Mouse (Mus musculus) stomach, postnatal 0 days (tissue): ENCODE data around the gene Gm20498. TPM values are rescaled to one million over a fixed set of nuclear protein-coding genes. Genes with fewer than 3 reads are reported as not detected.

Experiments
- ATAC-seq: fragments of 200-750 bp; cut with Nextera tagmentation; 2 replicates; pipeline ENCODE4 v1.8.0; 2017; ENCODE audit not compliant: low FRiP score, low TSS enrichment
- DNase-seq: peaks from one replicate; pipeline ENCODE4 v3.0.0-alpha.2; 2016; ENCODE audit warnings: low spot score
- H3K27ac ChIP-seq: fragments of 300-500 bp; sonication (generic); replicated peaks from 2 replicates; pipeline ENCODE4 v1.5.1; 2014; ENCODE audit warnings: mild to moderate bottlenecking, control low read depth
- H3K27me3 ChIP-seq: fragments of 300-500 bp; sonication (generic); 2 replicates; pipeline ENCODE4 v1.6.1; 2014; ENCODE audit warnings: low read length; ENCODE audit not compliant: control insufficient read depth, insufficient read depth
- H3K36me3 ChIP-seq: fragments of 300-500 bp; sonication (generic); 2 replicates; pipeline ENCODE4 v1.6.1; 2014; ENCODE audit warnings: low read length, mixed read lengths; ENCODE audit not compliant: control insufficient read depth, insufficient read depth
- H3K4me1 ChIP-seq: fragments of 300-500 bp; sonication (generic); replicated peaks from 2 replicates; pipeline ENCODE4 v1.6.1; 2014; ENCODE audit warnings: antibody characterized with exemption; ENCODE audit not compliant: control insufficient read depth, insufficient read depth
- H3K4me2 ChIP-seq: fragments of 300-500 bp; sonication (generic); replicated peaks from 2 replicates; pipeline ENCODE4 v1.6.1; 2014; ENCODE audit warnings: low read depth, mild to moderate bottlenecking, control low read depth, moderate library complexity
- H3K4me3 ChIP-seq: fragments of 300-500 bp; sonication (generic); 2 replicates; pipeline ENCODE4 v1.5.1; 2014; ENCODE audit warnings: low read depth, low read length, control low read depth
- H3K9ac ChIP-seq: fragments of 300-500 bp; sonication (generic); 2 replicates; pipeline ENCODE4 v1.6.1; 2014; ENCODE audit warnings: mild to moderate bottlenecking, low read length, control low read depth, mixed read lengths
- H3K9me3 ChIP-seq: fragments of 300-500 bp; sonication (generic); 2 replicates; pipeline ENCODE4 v1.6.1; 2016; ENCODE audit warnings: low read length; ENCODE audit not compliant: control insufficient read depth
- CTCF ChIP-seq: IDR thresholded peaks from 2 replicates; pipeline ENCODE4 v1.5.1; 2016; ENCODE audit warnings: antibody characterized with exemption, low read depth, mild to moderate bottlenecking, moderate library complexity
- EP300 ChIP-seq: optimal IDR thresholded peaks from 2 replicates; pipeline ENCODE3; 2016; ENCODE audit warnings: antibody characterized with exemption
- WGBS: fragments of 180-500 bp; shearing (Covaris S2); extraction: QIAGEN DNeasy Blood & Tissue Kit; methylation state at CpG from one replicate; pipeline ENCODE4 v1.1.7; 2014; 5-methylcytosine and 5-hydroxymethylcytosine counted together
- polyA plus RNA-seq: library from polyadenylated mRNA; unstranded; fragments of >200 nt; fragmentation: Nextera tagmentation; extraction: Ambion mirVana; gene quantifications from 2 replicates; pipeline ENCODE4 v1.2.1, GENCODE M21; 2015

Gene Gm20498
- polyA plus RNA-seq, 1 experiment from 2014 or later = 18.9 TPM

DNA sequence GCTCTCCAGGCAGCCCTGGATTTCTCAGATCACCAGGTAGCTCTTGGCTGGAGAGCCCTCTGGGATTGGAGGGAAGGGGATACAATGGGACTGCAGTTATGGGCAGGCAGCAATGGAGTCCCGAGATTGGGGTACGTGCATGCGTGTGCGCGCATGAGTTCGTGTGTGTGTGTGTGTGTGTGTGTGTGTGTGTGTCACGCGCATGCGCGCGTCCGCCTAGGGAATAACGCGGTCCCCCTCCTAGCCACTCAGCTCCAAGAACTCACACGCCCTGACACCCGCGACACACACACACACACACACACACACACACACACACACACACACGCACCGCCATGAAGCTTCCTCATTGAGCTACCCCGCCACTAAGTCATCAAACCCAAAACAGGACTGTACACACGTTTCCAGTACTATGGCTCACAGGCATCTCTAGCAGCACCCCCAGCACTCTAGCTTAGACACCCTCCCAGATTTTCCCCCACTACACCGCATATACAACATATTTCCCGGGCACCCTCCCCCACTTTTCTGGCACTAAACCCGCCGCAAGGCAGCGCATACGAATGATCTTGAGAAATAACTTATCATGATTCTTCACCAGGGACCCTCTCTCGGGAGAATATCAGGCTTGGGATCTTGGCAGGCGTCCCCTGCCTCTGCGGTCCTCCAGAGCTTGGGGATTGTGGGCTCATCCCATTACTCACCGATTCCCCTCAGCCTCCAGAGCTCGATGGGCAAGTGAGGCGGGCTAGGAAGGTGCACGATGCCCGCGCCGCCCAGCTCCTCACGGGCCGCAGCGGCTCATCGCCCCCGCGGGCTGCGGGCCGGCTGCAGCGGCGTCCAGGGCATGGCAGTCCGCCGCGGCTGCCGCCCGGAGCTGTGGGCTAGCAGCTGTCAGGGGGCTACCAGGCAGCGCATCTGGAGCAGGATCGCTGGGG lies 200.5 kb downstream of the Gm20498 start:
- DNase-seq (peak; percentile 39), ATAC-seq (peak; percentile 32; the same call in 1 of the 2 replicates)
- H3K4me3 ChIP-seq = peak overlapping the region; percentile 52
- no peak overlapping the region for H3K27ac ChIP-seq
- H3K27me3 ChIP-seq = no peaks in the 10 kb centered on the region; the same call in 1 of the 2 replicates
- 0 out of 2 replicates have a peak, but pooled peaks cover 2% of the 10 kb centered on the region for H3K4me1 ChIP-seq
- peak overlapping the region; percentile 98 for H3K4me2 ChIP-seq
- H3K36me3 ChIP-seq = no peaks in the 10 kb centered on the region
- peak overlapping the region; percentile 57 for H3K9ac ChIP-seq
- WGBS = under 1% methylated on average over 45 of the region's 54 CpGs
- no peaks in the 10 kb centered on the region for H3K9me3 ChIP-seq
- TF ChIP-seq CTCF (no peak), EP300 (no peak)

DNA sequence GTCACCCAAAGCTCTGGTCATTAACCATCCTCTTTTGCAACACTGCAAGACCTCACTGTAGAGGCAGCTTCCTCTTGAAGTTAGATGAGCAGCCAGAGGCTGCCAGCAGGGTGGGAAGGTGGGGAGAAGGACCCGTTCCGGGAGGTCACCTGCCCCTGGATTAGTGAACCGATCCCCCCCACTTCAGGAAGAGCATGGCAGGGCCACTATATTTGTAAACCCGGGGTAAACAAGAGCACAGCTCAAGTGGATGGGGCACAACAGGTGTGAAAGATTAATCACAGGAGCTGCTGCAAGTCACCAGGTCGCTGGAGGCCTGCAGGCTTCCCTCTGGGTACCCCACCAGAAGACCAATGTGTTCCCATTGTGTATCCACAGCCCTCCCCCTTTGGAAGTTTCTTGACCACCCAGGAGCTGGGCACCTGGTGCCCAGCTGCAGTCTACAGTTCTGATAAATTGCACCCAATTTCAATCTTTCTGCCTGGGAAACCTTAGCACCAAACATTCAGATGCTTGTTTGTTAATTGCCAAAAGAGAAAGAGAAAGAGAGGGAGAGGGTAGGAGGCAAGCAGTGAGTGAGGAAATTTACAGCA lies 201.6 kb downstream of the Gm20498 start:
- 26% methylated on average over 5 of the region's 5 CpGs for WGBS

GRCm38 (mm10) chr12:81324991-81325390 lies 207.7 kb downstream of the Gm20498 start:
- no peaks in the 10 kb centered on the region for H3K9me3 ChIP-seq
- ATAC-seq (no peak), DNase-seq (no peak)
- H3K9ac ChIP-seq = no peak overlapping the region
- no peaks in the 10 kb centered on the region for H3K27me3 ChIP-seq
- no peak overlapping the region for H3K4me2 ChIP-seq
- no peak overlapping the region for H3K27ac ChIP-seq
- no peak overlapping the region for H3K4me3 ChIP-seq
- H3K36me3 ChIP-seq = no peaks in the 10 kb centered on the region
- no peaks in the 10 kb centered on the region for H3K4me1 ChIP-seq
- TF ChIP-seq CTCF (no peak), EP300 (no peak)
- WGBS = 78% methylated on average over 3 of the region's 3 CpGs

More for the DNA sequence above, 201.6 kb downstream of the Gm20498 start:
- Histone ChIP-seq H3K4me3 (no peak overlapping the region), H3K9ac (no peak overlapping the region), H3K36me3 (no peaks in the 10 kb centered on the region), H3K4me1 (0 out of 2 replicates have a peak, but pooled peaks cover 2% of the 10 kb centered on the region), H3K4me2 (no peak overlapping the region), H3K9me3 (no peaks in the 10 kb centered on the region), H3K27me3 (no peaks in the 10 kb centered on the region; the same call in 1 of the 2 replicates), H3K27ac (no peak overlapping the region)
- TF ChIP-seq CTCF (no peak), EP300 (no peak)
- DNase-seq = no peak
- ATAC-seq = no peak

- Histone ChIP-seq H3K36me3 (no peaks in the 10 kb centered on the region), H3K9me3 (no peaks in the 10 kb centered on the region), H3K27ac (no peak overlapping the region), H3K4me1 (no peaks in the 10 kb centered on the region), H3K4me2 (no peak overlapping the region), H3K27me3 (no peaks in the 10 kb centered on the region), H3K9ac (no peak overlapping the region), H3K4me3 (no peak overlapping the region)
- 97% methylated on average over 3 of the region's 3 CpGs for WGBS
- TF ChIP-seq CTCF (no peak), EP300 (no peak)
- no peak for DNase-seq
- ATAC-seq = no peak
These were observed 208.6 kb downstream of the Gm20498 start for GRCm38 (mm10) chr12:81324116-81324515.

- ATAC-seq = no peak
- DNase-seq = no peak
- H3K36me3 ChIP-seq = no peaks in the 10 kb centered on the region
- no peaks in the 10 kb centered on the region for H3K27me3 ChIP-seq
- H3K4me3 ChIP-seq = no peak overlapping the region
- WGBS = 57% methylated on average over 1 of the region's 1 CpGs
- no peak overlapping the region for H3K4me2 ChIP-seq
- H3K9me3 ChIP-seq = no peaks in the 10 kb centered on the region
- H3K27ac ChIP-seq = no peak overlapping the region
- no peak overlapping the region for H3K9ac ChIP-seq
- TF ChIP-seq EP300 = no peak
- TF ChIP-seq CTCF = no peak
- H3K4me1 ChIP-seq = no peaks in the 10 kb centered on the region
These were observed 211.7 kb downstream of the Gm20498 start for GRCm38 (mm10) chr12:81321021-81321420.
